Mouse (Mus musculus): ENCODE results near the gene Faim2.

DNA sequence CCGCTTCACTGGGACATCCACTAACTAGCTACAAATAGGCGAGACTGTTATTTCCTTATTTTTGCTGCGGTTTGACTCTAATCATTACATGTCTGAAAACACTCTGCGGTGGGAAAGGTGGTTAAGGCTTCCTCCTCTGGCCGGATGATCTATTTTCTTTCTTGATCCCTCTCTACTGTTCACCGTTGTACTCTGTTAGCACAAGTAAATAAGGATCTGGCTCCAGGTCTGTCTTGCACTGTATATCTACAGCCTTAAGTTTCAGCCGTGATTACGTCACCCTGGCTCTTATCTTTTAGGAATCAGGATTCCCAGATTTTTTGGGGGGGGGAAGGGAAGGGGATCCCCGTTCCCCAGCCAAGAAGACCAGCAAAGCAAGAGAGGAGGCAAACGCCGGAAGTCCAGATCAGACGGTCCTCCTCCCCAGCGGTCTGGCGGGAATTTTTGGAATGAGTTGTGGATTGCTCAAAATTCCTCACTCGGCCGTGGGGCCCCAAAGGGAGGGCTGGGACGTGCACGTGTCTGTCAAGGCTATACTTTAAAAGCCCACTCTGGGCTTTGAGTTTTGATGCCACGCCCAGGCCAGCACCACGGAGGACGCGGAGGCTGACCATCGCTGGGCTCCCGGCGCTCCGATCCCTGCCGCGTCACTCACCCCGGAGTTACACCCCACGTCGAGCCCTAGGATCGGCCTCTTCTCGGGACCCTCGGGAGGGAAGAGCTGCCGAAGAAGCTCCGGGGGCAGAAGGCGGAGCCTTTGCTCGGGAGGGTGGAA lies 54.0 kb downstream of the Faim2 start:
- TF ChIP-seq POLR2A (IDR thresholded peaks at IDR 0.05; ENCODE audit: insufficient read depth, low read depth, low read length) (no peak), CTCF (IDR thresholded peaks at IDR 0.05; ENCODE audit: insufficient read depth, low read depth, low read length) (no peak)
